Mouse (Mus musculus) bone marrow, adult 2 months (tissue): ENCODE measurements at regions not wholly inside any gene's neighbourhood (a gene's known extent, or its start where the extent isn't known, plus 50 kb on each side); places are given as distances from the start of the nearest gene placed in this dataset.

ENCODE experiments used
- CTCF ChIP-seq: fragments of 200-500 bp; IDR thresholded peaks from 2 replicates; pipeline ENCODE4 v1.5.1; 2011; ENCODE audit warnings: low read length, control low read depth; ENCODE audit not compliant: control insufficient read depth, insufficient read depth
- POLR2A ChIP-seq: fragments of 200-500 bp; IDR thresholded peaks from 2 replicates; pipeline ENCODE4 v1.6.1; 2011; ENCODE audit warnings: low read depth, mild to moderate bottlenecking, control low read depth, low read length, borderline replicate concordance; ENCODE audit not compliant: control insufficient read depth

GRCm38 (mm10) chr9:113295850-113296467 is 412.1 kb downstream of the Pdcd6ip start:
- TF ChIP-seq POLR2A = no peak
- no peak for TF ChIP-seq CTCF
